Mouse (Mus musculus) kidney, adult 2 months (tissue): ENCODE measurements around the gene Dusp10.

Source experiments
- CTCF ChIP-seq: fragments of 200-500 bp; conservative IDR thresholded peaks from 2 replicates; pipeline ENCODE4 v1.5.1; 2011; ENCODE audit warnings: low read depth, mild to moderate bottlenecking, control low read depth, low read length, moderate library complexity, mixed read lengths; ENCODE audit not compliant: insufficient read depth, insufficient read length
- POLR2A ChIP-seq: fragments of 200-500 bp; IDR thresholded peaks from one replicate; pipeline ENCODE4 v1.6.1; 2011; ENCODE audit warnings: low read depth, low read length, control low read depth

GRCm38 (mm10) chr1:184017606-184018005 is 4.5 kb downstream of the Dusp10 start:
- TF ChIP-seq CTCF (no peak), POLR2A (no peak)
